Mouse (Mus musculus) megakaryocyte, embryonic 14.5 days (primary cell): ENCODE results near the gene Gm49450. TPM values are rescaled to one million over a fixed set of nuclear protein-coding genes. Genes with fewer than 3 reads are reported as not detected.

ENCODE experiments used
- H3K27me3 ChIP-seq: replicated peaks from 2 replicates; pipeline ENCODE3; 2012; ENCODE audit warnings: inconsistent platforms
- H3K36me3 ChIP-seq: replicated peaks from 2 replicates; pipeline ENCODE3; 2012; ENCODE audit warnings: low read length, inconsistent platforms, mixed read lengths
- H3K4me1 ChIP-seq: 2 replicates; pipeline ENCODE4 v1.6.1; 2012; ENCODE audit warnings: inconsistent platforms
- H3K4me3 ChIP-seq: replicated peaks from 2 replicates; pipeline ENCODE3; 2012; ENCODE audit warnings: moderate library complexity, mild to moderate bottlenecking, inconsistent platforms
- H3K9me3 ChIP-seq: 2 replicates; pipeline ENCODE4 v1.6.1; 2012; ENCODE audit warnings: inconsistent platforms
- FLI1 ChIP-seq: IDR thresholded peaks from 2 replicates; pipeline ENCODE4 v1.6.1; 2012; ENCODE audit warnings: low read length, inconsistent platforms, mixed read lengths
- GATA1 ChIP-seq: IDR thresholded peaks from 3 replicates; pipeline ENCODE4 v1.6.1; 2012; ENCODE audit warnings: mixed read lengths, low read length, inconsistent platforms, borderline replicate concordance
- polyA plus RNA-seq: library from polyadenylated mRNA; stranded (reverse); fragments of >175 nt; gene quantifications from 2 replicates; pipeline ENCODE4 v1.2.3, GENCODE M21; 2012; ENCODE audit warnings: low replicate concordance; ENCODE audit not compliant: insufficient read depth

The Gm49450 gene
- polyA plus RNA-seq, 1 experiment = 2.5 TPM

GRCm38 (mm10) chr15:98993093-98993793 lies 39.9 kb upstream of the Gm49450 start:
- H3K36me3 ChIP-seq = no peaks in the 10 kb centered on the region
- peaks cover 39% of the 10 kb centered on the region for H3K4me1 ChIP-seq
- H3K4me3 ChIP-seq = peak overlapping the region; percentile 93
- H3K9me3 ChIP-seq = no peaks in the 10 kb centered on the region
- TF ChIP-seq GATA1 (no peak), FLI1 (no peak)
- H3K27me3 ChIP-seq = peaks cover 2% of the 10 kb centered on the region

DNA sequence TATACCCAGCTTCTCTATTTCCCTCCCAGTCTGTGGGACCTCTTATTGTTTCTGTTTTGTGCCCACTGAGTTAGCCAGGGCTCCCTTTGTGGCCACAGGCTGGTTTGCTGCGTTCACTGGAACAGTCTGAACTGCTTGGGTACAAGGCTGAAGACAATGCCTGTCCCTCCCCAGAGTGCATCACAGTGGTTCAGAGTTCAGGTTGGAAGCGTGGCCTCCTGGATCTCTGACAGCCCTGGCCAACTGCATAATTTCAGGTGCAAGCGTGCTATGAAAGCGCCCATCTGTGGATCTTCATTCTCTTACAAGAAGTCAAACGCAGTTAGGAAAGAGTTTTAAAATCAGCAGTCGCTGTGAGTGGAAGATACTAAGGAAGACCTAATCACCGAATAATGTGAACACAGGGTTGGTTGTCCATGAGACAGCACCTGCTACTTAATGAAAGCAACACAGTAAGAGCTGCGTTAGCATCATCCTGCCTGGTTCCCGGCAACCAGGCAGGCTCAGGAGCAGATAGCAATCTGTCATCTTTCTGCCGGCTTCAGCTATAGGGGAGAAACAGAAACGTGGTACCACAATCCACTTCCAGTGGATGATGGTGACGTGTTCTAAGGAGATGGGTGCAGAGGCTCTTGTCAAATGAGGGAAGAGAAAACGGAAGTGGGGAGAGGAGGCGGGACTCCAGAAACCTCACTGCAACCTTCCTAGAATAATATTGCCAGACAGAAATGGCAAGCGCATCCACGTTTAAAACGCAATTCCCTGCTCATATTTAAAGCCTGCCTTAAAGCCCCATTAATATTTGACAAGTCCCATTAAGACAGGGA lies 38.9 kb upstream of the Gm49450 start:
- Histone ChIP-seq H3K27me3 (no peaks in the 10 kb centered on the region), H3K9me3 (no peaks in the 10 kb centered on the region), H3K36me3 (no peaks in the 10 kb centered on the region), H3K4me1 (peaks cover 34% of the 10 kb centered on the region), H3K4me3 (peak overlapping the region; percentile 93)
- TF ChIP-seq GATA1 = no peak

DNA sequence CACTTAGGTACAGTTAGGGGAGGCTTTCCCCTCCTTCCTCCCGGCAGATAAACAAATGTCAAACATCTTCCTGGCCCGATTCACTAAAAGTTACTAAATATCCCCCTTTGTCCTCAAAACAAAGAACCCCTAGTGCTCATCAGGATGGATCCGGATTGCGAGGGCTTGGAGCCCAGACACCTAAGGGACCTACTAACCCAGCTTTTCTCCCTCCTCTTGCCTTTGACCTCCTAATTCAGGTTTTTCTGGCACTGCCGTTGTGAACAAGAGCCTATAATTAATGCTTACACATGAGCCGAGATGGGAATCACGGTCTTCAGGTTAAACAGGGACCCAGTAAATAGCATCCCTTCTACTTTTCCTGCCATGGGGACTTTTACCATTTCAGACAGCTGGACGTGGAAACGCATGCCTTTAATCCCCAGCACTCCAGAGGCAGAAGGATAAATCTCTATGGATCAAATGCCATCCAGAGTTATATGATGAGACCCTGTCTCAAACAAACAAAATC lies 38.2 kb upstream of the Gm49450 start:
- Histone ChIP-seq H3K4me3 (no peak overlapping the region), H3K27me3 (no peaks in the 10 kb centered on the region), H3K9me3 (no peaks in the 10 kb centered on the region), H3K4me1 (peaks cover 34% of the 10 kb centered on the region), H3K36me3 (no peaks in the 10 kb centered on the region)
- TF ChIP-seq GATA1 (no peak), FLI1 (no peak)

DNA sequence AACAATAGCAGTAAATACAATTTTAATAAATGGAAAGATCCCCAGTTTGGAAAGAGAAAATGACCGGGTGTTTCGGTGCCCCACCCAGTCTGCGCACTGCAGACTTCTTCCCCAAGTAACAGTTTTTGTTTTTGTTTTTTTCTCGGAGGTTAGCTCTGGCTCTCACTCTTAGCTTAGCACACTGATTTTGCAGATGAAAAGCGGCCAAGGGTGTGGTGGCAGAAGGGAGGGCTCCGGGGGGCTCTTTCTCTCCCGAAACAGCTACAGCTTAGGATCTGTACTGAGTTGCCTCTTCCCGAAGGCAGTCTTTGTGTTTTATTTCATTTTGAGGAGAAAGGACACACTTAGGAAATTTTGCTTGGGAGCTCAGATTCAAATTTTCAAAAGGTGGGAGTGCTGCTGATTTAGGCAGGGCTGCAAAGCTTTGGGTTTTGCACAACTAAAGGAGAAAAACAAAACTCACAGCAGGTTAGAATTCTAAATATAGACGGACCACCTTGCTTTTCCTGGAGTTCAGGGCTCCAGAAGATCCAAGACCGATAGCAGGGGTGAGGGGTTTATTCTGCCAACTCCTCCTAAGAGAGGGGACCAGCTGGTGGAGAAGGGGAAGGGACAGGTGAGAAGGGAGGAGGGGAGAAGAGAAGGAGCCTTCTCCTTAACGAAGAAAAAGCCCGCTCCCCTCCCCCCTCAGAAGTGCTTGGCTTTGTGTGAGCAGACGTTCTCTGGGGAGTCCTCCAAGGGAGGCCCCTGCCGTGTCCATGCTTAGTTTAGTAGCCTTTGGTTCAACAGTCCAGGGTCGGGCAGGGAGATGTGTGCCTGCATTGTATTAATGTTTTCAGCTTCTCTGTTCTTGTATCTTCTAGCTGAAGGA lies 37.6 kb upstream of the Gm49450 start:
- Histone ChIP-seq H3K9me3 (no peaks in the 10 kb centered on the region), H3K36me3 (no peaks in the 10 kb centered on the region), H3K4me1 (peaks cover 39% of the 10 kb centered on the region), H3K4me3 (no peak overlapping the region), H3K27me3 (no peaks in the 10 kb centered on the region)
- TF ChIP-seq FLI1 (no peak), GATA1 (no peak)

GRCm38 (mm10) chr15:98989701-98990430 lies 36.5 kb upstream of the Gm49450 start:
- no peaks in the 10 kb centered on the region for H3K9me3 ChIP-seq
- no peak overlapping the region for H3K4me3 ChIP-seq
- no peaks in the 10 kb centered on the region for H3K27me3 ChIP-seq
- H3K4me1 ChIP-seq = peaks cover 41% of the 10 kb centered on the region
- no peaks in the 10 kb centered on the region for H3K36me3 ChIP-seq
- TF ChIP-seq FLI1 = no peak
- no peak for TF ChIP-seq GATA1

DNA sequence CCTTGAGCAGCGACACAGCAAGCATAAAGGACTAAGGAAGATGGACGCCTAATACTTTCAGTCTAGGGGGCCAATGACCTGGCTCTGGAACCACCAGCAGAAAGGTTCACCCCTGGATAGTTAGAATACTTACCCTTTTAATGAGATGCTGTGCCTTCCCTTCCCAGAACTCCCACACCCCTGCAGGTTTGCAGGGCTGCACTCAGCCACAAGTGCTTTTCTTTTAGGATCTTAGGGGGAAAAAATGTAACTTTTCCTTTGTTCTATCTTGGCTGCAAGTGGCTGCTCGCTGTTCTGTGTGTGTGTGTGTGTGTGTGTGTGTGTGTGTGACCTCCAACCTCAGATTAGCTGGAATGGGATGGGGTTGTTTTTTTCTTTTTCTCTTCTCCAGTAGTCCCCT lies 35.4 kb upstream of the Gm49450 start:
- no peaks in the 10 kb centered on the region for H3K36me3 ChIP-seq
- H3K9me3 ChIP-seq = no peaks in the 10 kb centered on the region
- H3K4me1 ChIP-seq = peaks cover 41% of the 10 kb centered on the region
- H3K4me3 ChIP-seq = no peak overlapping the region
- H3K27me3 ChIP-seq = no peaks in the 10 kb centered on the region
- TF ChIP-seq GATA1 (no peak), FLI1 (no peak)

DNA sequence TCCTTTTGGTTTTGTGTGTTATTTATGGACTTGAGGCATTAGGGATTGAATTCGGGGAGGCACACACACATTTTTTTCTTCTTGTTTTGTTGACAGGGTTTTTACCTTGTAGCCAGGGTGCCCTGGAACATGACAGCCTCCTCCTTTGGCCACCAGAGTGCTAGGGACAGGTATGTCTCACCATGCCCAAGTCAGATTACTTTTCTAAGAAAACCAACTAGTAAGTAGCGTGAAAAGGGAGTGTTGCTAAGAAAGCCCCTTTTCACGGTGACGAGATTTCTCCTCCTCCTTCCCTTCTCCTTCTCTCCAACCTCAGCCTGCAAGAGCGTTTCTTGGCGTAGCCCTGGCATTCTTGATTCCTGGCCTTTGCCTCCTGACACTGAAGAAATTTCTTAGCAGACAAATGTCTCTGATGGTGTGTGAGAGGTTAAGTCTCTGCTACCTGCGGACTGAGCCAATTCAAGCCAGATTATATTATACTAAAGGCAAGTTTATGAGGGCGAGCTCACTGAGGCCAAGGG lies 34.4 kb upstream of the Gm49450 start:
- Histone ChIP-seq H3K4me1 (peaks cover 42% of the 10 kb centered on the region), H3K36me3 (no peaks in the 10 kb centered on the region), H3K4me3 (no peak overlapping the region), H3K9me3 (no peaks in the 10 kb centered on the region), H3K27me3 (no peaks in the 10 kb centered on the region)
- TF ChIP-seq GATA1 (no peak), FLI1 (no peak)

- H3K9me3 ChIP-seq = no peaks in the 10 kb centered on the region
- TF ChIP-seq GATA1 = no peak
- no peak for TF ChIP-seq FLI1
- no peaks in the 10 kb centered on the region for H3K36me3 ChIP-seq
- peaks cover 38% of the 10 kb centered on the region for H3K4me1 ChIP-seq
- no peaks in the 10 kb centered on the region for H3K27me3 ChIP-seq
- H3K4me3 ChIP-seq = no peak overlapping the region
Measured at GRCm38 (mm10) chr15:98987077-98987630, 33.8 kb upstream of the Gm49450 start.
